Mouse (Mus musculus) hindbrain, postnatal 0 days (tissue): ENCODE results near the gene Wscd2. TPM values are rescaled to one million over a fixed set of nuclear protein-coding genes. Genes with fewer than 3 reads are reported as not detected.

Experiments used
- ATAC-seq: fragments of 200-750 bp; cut with Nextera tagmentation; 2 replicates; pipeline ENCODE4 v1.8.0; 2017; ENCODE audit warnings: mild to moderate bottlenecking, moderate TSS enrichment, moderate library complexity
- DNase-seq: peaks from one replicate; pipeline ENCODE4 v3.0.0-alpha.2; 2015; ENCODE audit warnings: low spot score
- H3K27ac ChIP-seq: fragments of 300-500 bp; sonication (generic); 2 replicates; pipeline ENCODE4 v1.5.1; 2014; ENCODE audit warnings: mild to moderate bottlenecking
- H3K27me3 ChIP-seq: fragments of 300-500 bp; sonication (generic); 2 replicates; pipeline ENCODE4 v1.6.1; 2014; ENCODE audit warnings: low read length, mixed read lengths; ENCODE audit not compliant: insufficient read depth
- H3K36me3 ChIP-seq: fragments of 300-500 bp; sonication (generic); 2 replicates; pipeline ENCODE4 v1.6.1; 2014; ENCODE audit warnings: low read length, mixed read lengths; ENCODE audit not compliant: insufficient read depth
- H3K4me1 ChIP-seq: fragments of 300-500 bp; sonication (generic); 2 replicates; pipeline ENCODE4 v1.6.1; 2014; ENCODE audit warnings: antibody characterized with exemption, low read length, mixed read lengths; ENCODE audit not compliant: insufficient read depth
- H3K4me2 ChIP-seq: fragments of 300-500 bp; sonication (generic); 2 replicates; pipeline ENCODE4 v1.6.1; 2014; ENCODE audit warnings: low read depth, mild to moderate bottlenecking, low read length, moderate library complexity, mixed read lengths
- H3K4me3 ChIP-seq: fragments of 300-500 bp; sonication (generic); 2 replicates; pipeline ENCODE4 v1.5.1; 2014; ENCODE audit warnings: low read length
- H3K9ac ChIP-seq: fragments of 300-500 bp; sonication (generic); replicated peaks from 2 replicates; pipeline ENCODE4 v1.6.1; 2014; ENCODE audit warnings: mild to moderate bottlenecking, low read length, moderate library complexity, mixed read lengths
- H3K9me3 ChIP-seq: fragments of 300-500 bp; sonication (generic); 2 replicates; pipeline ENCODE4 v1.6.1; 2016; ENCODE audit warnings: low read length, mixed read lengths
- CTCF ChIP-seq: IDR thresholded peaks from 2 replicates; pipeline ENCODE4 v1.5.1; 2016; ENCODE audit warnings: antibody characterized with exemption, control low read depth, low read depth
- WGBS: fragments of 180-500 bp; shearing (Covaris S2); extraction: QIAGEN DNeasy Blood & Tissue Kit; methylation state at CpG from one replicate; pipeline ENCODE4 v1.1.7; 2014; 5-methylcytosine and 5-hydroxymethylcytosine counted together
- polyA plus RNA-seq: library from polyadenylated mRNA; unstranded; fragments of >200 nt; fragmentation: Nextera tagmentation; extraction: Ambion mirVana; gene quantifications from 2 replicates; pipeline ENCODE4 v1.2.1, GENCODE M21; 2015
- total RNA-seq: library from RNA; depleted of rRNA; stranded (reverse); fragments of >200 nt; gene quantifications from 2 replicates; pipeline ENCODE4 v1.2.3, GENCODE M21; 2014

The Wscd2 gene
- total and polyA plus RNA-seq, 2 experiments from 2014 or later = 9.8 to 33.8 TPM

GRCm38 (mm10) chr5:113542885-113543476 lies 52.8 kb downstream of the Wscd2 start:
- DNase-seq = no peak
- Histone ChIP-seq H3K4me1 (peaks cover 8% of the 10 kb centered on the region; the same call in 1 of the 2 replicates), H3K36me3 (no peaks in the 10 kb centered on the region), H3K9ac (no peak overlapping the region), H3K4me2 (no peak overlapping the region), H3K9me3 (no peaks in the 10 kb centered on the region), H3K27me3 (no peaks in the 10 kb centered on the region), H3K4me3 (no peak overlapping the region), H3K27ac (no peak overlapping the region)
- no peak for TF ChIP-seq CTCF
- peak; percentile 46; the same call in 1 of the 2 replicates for ATAC-seq
- WGBS = 21% methylated on average over 10 of the region's 10 CpGs

GRCm38 (mm10) chr5:113547949-113548700 lies 58.0 kb downstream of the Wscd2 start:
- ATAC-seq (peak; percentile 28; the same call in 1 of the 2 replicates), DNase-seq (peak; percentile 76)
- WGBS = 43% methylated on average over 14 of the region's 14 CpGs
- Histone ChIP-seq H3K4me2 (no peak overlapping the region), H3K4me1 (peaks cover under 1% of the 10 kb centered on the region; the same call in 1 of the 2 replicates), H3K36me3 (no peaks in the 10 kb centered on the region), H3K9me3 (no peaks in the 10 kb centered on the region), H3K27ac (no peak overlapping the region), H3K27me3 (no peaks in the 10 kb centered on the region), H3K4me3 (no peak overlapping the region), H3K9ac (no peak overlapping the region)
- peak; percentile 80 for TF ChIP-seq CTCF

GRCm38 (mm10) chr5:113550249-113550648 lies 60.1 kb downstream of the Wscd2 start:
- Histone ChIP-seq H3K4me1 (peaks cover 5% of the 10 kb centered on the region; the same call in 1 of the 2 replicates), H3K27ac (no peak overlapping the region), H3K4me2 (no peak overlapping the region), H3K4me3 (no peak overlapping the region), H3K9me3 (no peaks in the 10 kb centered on the region), H3K36me3 (no peaks in the 10 kb centered on the region), H3K9ac (no peak overlapping the region), H3K27me3 (no peaks in the 10 kb centered on the region)
- ATAC-seq = no peak
- WGBS = 64% methylated on average over 8 of the region's 8 CpGs
- no peak for TF ChIP-seq CTCF
- no peak for DNase-seq

- Histone ChIP-seq H3K27ac (no peak overlapping the region), H3K9ac (no peak overlapping the region), H3K27me3 (no peaks in the 10 kb centered on the region), H3K4me1 (peaks cover 5% of the 10 kb centered on the region; the same call in 1 of the 2 replicates), H3K36me3 (no peaks in the 10 kb centered on the region), H3K4me3 (no peak overlapping the region), H3K4me2 (no peak overlapping the region), H3K9me3 (no peaks in the 10 kb centered on the region)
- TF ChIP-seq CTCF = no peak
- ATAC-seq = no peak
- DNase-seq = no peak
- WGBS = 32% methylated on average over 19 of the region's 19 CpGs
Observed at GRCm38 (mm10) chr5:113550759-113551158, 60.6 kb downstream of the Wscd2 start.

- Histone ChIP-seq H3K9ac (no peak overlapping the region), H3K9me3 (no peaks in the 10 kb centered on the region), H3K4me3 (no peak overlapping the region), H3K4me1 (peaks cover 5% of the 10 kb centered on the region; the same call in 1 of the 2 replicates), H3K27ac (no peak overlapping the region), H3K36me3 (no peaks in the 10 kb centered on the region), H3K27me3 (no peaks in the 10 kb centered on the region), H3K4me2 (no peak overlapping the region)
- 18% methylated on average over 9 of the region's 9 CpGs for WGBS
- peak; percentile 48 for ATAC-seq
- TF ChIP-seq CTCF = no peak
- DNase-seq = peak; percentile 62
Observed at GRCm38 (mm10) chr5:113553402-113553897, 63.3 kb downstream of the Wscd2 start.

- Histone ChIP-seq H3K36me3 (no peaks in the 10 kb centered on the region), H3K4me3 (no peak overlapping the region), H3K4me2 (no peak overlapping the region), H3K9me3 (no peaks in the 10 kb centered on the region), H3K27ac (no peak overlapping the region), H3K27me3 (no peaks in the 10 kb centered on the region), H3K9ac (no peak overlapping the region), H3K4me1 (peaks cover 5% of the 10 kb centered on the region; the same call in 1 of the 2 replicates)
- ATAC-seq = no peak
- 45% methylated on average over 15 of the region's 15 CpGs for WGBS
- TF ChIP-seq CTCF = no peak
- no peak for DNase-seq
Observed at GRCm38 (mm10) chr5:113554095-113554494, 64.0 kb downstream of the Wscd2 start.
